Mouse (Mus musculus) granulocyte monocyte progenitor cell, adult 5-6 weeks (primary cell): ENCODE data around the gene Ddx55. TPM values are rescaled to one million over a fixed set of nuclear protein-coding genes. Genes with fewer than 3 reads are reported as not detected.
A peak's percentile ranks its signal among the peaks of the same experiment; 100 is the strongest.
"Not testable (repeated sequence)": the region's sequence is repeated elsewhere in the genome, so short reads cannot be mapped to it uniquely, and the experiment has no call there.

Source experiments
- ATAC-seq: replicated peaks from 2 replicates; pipeline ENCODE4 v1.8.0; 2016; ENCODE audit warnings: mild to moderate bottlenecking, moderate TSS enrichment, inconsistent platforms; ENCODE audit not compliant: poor library complexity, severe bottlenecking
- total RNA-seq, 2 experiments: library from RNA; stranded (forward) in 1 of 2; stranded (reverse) in 1 of 2; fragments of 200-712, 200-1000 nt in 1 of 2; fragments of >200 nt in 1 of 2; fragmentation: Nextera tagmentation in 1 of 2; gene quantifications; 2 replicates each; pipeline ENCODE4 v1.2.3; 2014 to 2017

Ddx55 gene
- total RNA-seq, 2 experiments from 2014 or later = 8.4 to 14.5 TPM

- ATAC-seq = peak; percentile 17
Measured at GRCm38 (mm10) chr5:124536776-124537175, 15.9 kb upstream of the Ddx55 start.

- ATAC-seq = no peak
Measured at GRCm38 (mm10) chr5:124538813-124539792, 13.6 kb upstream of the Ddx55 start.

- no peak for ATAC-seq
Measured at GRCm38 (mm10) chr5:124539905-124540304, 12.8 kb upstream of the Ddx55 start.

- peak; percentile 89 for ATAC-seq
Measured at GRCm38 (mm10) chr5:124540383-124540786, 12.3 kb upstream of the Ddx55 start, which contains the start of gene Tmed2. Gene Tmed2, plus strand, starts transcription at chr5:124540695.

GRCm38 (mm10) chr5:124540905-124541601 lies 11.6 kb upstream of the Ddx55 start:
- ATAC-seq = peak; percentile 61

- no peak for ATAC-seq
Measured at GRCm38 (mm10) chr5:124541602-124541973, 11.1 kb upstream of the Ddx55 start.

- ATAC-seq = not testable (repeated sequence)
Measured at GRCm38 (mm10) chr5:124550737-124551136, 1.9 kb upstream of the Ddx55 start.

GRCm38 (mm10) chr5:124551349-124552093 lies 1.1 kb upstream of the Ddx55 start:
- not testable (repeated sequence) for ATAC-seq

- no peak for ATAC-seq
Measured at GRCm38 (mm10) chr5:124552094-124552472, 581 bp upstream of the Ddx55 start.

GRCm38 (mm10) chr5:124553607-124554006 lies 943 bp downstream of the Ddx55 start:
- no peak for ATAC-seq

GRCm38 (mm10) chr5:124555145-124555544 lies 2.5 kb downstream of the Ddx55 start:
- ATAC-seq = no peak

GRCm38 (mm10) chr5:124571068-124571467 lies 18.4 kb downstream of the Ddx55 start:
- no peak for ATAC-seq

GRCm38 (mm10) chr5:124575467-124575866 lies 22.8 kb downstream of the Ddx55 start:
- ATAC-seq = no peak

GRCm38 (mm10) chr5:124578633-124579317 lies 26.1 kb downstream of the Ddx55 start, which contains the start of the genes Eif2b1 and Gtf2h3:
Gene Eif2b1, minus strand, starts transcription at chr5:124579131.
Gene Gtf2h3, plus strand, starts transcription at chr5:124579140.
- peak; percentile 91 for ATAC-seq

- peak; percentile 76 for ATAC-seq
Measured at GRCm38 (mm10) chr5:124582515-124582914, 29.9 kb downstream of the Ddx55 start.

- no peak for ATAC-seq
Measured at GRCm38 (mm10) chr5:124592768-124593167, 40.1 kb downstream of the Ddx55 start.

GRCm38 (mm10) chr5:124598224-124599174 lies 45.8 kb downstream of the Ddx55 start:
- ATAC-seq = peak; percentile 62

- peak; percentile 33; the same call in 1 of the 2 replicates for ATAC-seq
Measured at GRCm38 (mm10) chr5:124599726-124600125, 47.1 kb downstream of the Ddx55 start.

- 0 out of 2 replicates have a peak, but pooled peaks have one; percentile 38 for ATAC-seq
Measured at GRCm38 (mm10) chr5:124602349-124602748, 49.7 kb downstream of the Ddx55 start.
